Mouse (Mus musculus) kidney, embryonic 16.5 days (tissue): ENCODE results near the gene Dst. TPM values are rescaled to one million over a fixed set of nuclear protein-coding genes. Genes with fewer than 3 reads are reported as not detected.

Experiments
- ATAC-seq: fragments of 200-750 bp; cut with Nextera tagmentation; 2 replicates; pipeline ENCODE4 v1.8.0; 2017; ENCODE audit warnings: moderate TSS enrichment; ENCODE audit not compliant: low FRiP score, low TSS enrichment
- H3K27ac ChIP-seq: fragments of 300-500 bp; sonication (generic); 2 replicates; pipeline ENCODE4 v1.5.1; 2014; ENCODE audit warnings: low read length
- H3K27me3 ChIP-seq: fragments of 300-500 bp; sonication (generic); 2 replicates; pipeline ENCODE4 v1.6.1; 2014; ENCODE audit warnings: low read length, control low read depth, mixed read lengths; ENCODE audit not compliant: insufficient read depth
- H3K36me3 ChIP-seq: fragments of 300-500 bp; sonication (generic); 2 replicates; pipeline ENCODE4 v1.6.1; 2014; ENCODE audit warnings: low read length, control low read depth, mixed read lengths; ENCODE audit not compliant: insufficient read depth
- H3K4me1 ChIP-seq: fragments of 300-500 bp; sonication (generic); 2 replicates; pipeline ENCODE4 v1.6.1; 2014; ENCODE audit warnings: low read length, control low read depth, mixed read lengths; ENCODE audit not compliant: insufficient read depth
- H3K4me2 ChIP-seq: fragments of 300-500 bp; sonication (generic); replicated peaks from 2 replicates; pipeline ENCODE4 v1.6.1; 2014; ENCODE audit warnings: low read depth, low read length
- H3K4me3 ChIP-seq: fragments of 300-500 bp; sonication (generic); 2 replicates; pipeline ENCODE4 v1.5.1; 2014; ENCODE audit warnings: mild to moderate bottlenecking, low read length
- H3K9ac ChIP-seq: fragments of 300-500 bp; sonication (generic); replicated peaks from 2 replicates; pipeline ENCODE4 v1.6.1; 2014; ENCODE audit warnings: low read length
- H3K9me3 ChIP-seq: fragments of 300-500 bp; sonication (generic); 2 replicates; pipeline ENCODE4 v1.6.1; 2016; ENCODE audit warnings: low read length, control low read depth
- WGBS: fragments of 180-500 bp; shearing (Covaris S2); extraction: QIAGEN DNeasy Blood & Tissue Kit; methylation state at CpG from one replicate; pipeline ENCODE4 v1.1.7; 2014; 5-methylcytosine and 5-hydroxymethylcytosine counted together
- polyA plus RNA-seq: library from polyadenylated mRNA; unstranded; fragments of >200 nt; fragmentation: Nextera tagmentation; extraction: Ambion mirVana; gene quantifications from 2 replicates; pipeline ENCODE4 v1.2.1, GENCODE M21; 2015

Dst gene
- polyA plus RNA-seq, 1 experiment from 2014 or later: 23.4 TPM

DNA sequence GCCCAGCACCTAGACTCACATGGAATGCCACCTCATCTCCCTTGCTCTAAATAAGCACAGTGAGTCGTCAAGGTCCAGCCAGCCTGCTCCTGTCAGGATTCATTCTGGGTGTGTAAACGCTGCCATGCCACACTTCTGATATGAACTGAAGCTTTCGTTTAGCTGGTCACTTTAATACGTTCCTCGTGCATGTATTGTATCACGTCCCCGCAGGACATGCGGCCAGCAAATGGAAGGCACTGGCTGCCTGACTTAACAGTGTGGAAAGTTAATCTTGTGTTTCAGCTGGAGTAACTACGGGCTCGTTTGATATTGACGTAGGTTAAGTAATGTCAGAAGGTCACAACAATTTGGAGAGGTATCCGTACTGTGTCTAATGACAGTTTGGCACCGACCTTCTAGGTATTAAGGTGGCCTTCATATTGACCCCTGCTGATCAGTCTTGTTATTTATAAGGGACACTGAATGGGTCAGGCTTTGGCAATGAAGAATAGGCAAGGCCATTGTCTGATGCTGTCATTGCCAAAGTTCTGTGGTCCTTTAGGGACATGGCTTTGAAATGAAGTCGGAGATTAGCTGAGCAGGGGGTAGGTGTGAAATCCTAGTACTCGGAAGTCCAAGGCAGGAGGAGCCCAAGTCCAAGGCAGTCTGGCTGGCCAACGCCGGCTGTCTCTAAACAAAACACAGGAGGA is 122.5 kb downstream of the Dst start:
- no peak overlapping the region for H3K4me3 ChIP-seq
- H3K9ac ChIP-seq: no peak overlapping the region
- H3K4me1 ChIP-seq: peaks cover 30% of the 10 kb centered on the region; the same call in 1 of the 2 replicates
- no peak for ATAC-seq
- no peak overlapping the region for H3K4me2 ChIP-seq
- H3K36me3 ChIP-seq: no peaks in the 10 kb centered on the region
- H3K9me3 ChIP-seq: no peaks in the 10 kb centered on the region
- H3K27ac ChIP-seq: no peak overlapping the region
- WGBS: 51% methylated on average over 17 of the region's 17 CpGs
- no peaks in the 10 kb centered on the region for H3K27me3 ChIP-seq

DNA sequence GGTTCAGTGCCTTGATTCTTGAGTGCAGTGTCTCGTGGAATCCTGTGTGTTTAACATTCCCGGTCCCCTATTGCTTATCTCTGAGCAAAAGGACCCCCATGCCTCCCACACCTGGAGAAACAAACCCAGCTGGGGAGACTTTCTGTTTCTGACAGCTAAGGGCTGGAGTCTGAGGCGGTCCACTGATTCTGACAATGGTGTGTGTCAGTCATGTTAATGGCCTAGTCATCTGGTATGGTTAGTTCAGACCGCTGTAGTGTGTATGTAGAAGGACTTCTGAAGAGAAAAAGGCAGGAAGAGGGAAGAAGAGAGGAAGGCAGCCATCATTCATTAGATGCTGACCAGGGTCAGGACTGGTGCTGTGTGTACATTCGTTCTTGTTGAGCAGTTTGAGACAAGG is 125.0 kb downstream of the Dst start:
- peak; percentile 90 for ATAC-seq
- Histone ChIP-seq H3K4me2 (no peak overlapping the region), H3K9ac (no peak overlapping the region), H3K36me3 (no peaks in the 10 kb centered on the region), H3K4me1 (peaks cover 31% of the 10 kb centered on the region; the same call in 1 of the 2 replicates), H3K27ac (peak overlapping the region; percentile 25), H3K4me3 (no peak overlapping the region), H3K9me3 (no peaks in the 10 kb centered on the region), H3K27me3 (no peaks in the 10 kb centered on the region)
- WGBS: 16% methylated on average over 5 of the region's 5 CpGs

- WGBS: 35% methylated on average over 1 of the region's 1 CpGs
- H3K9me3 ChIP-seq: no peaks in the 10 kb centered on the region
- no peak for ATAC-seq
These were observed 125.5 kb downstream of the Dst start for GRCm38 (mm10) chr1:34033478-34033877.

GRCm38 (mm10) chr1:34033958-34034357 is 125.9 kb downstream of the Dst start:
- Histone ChIP-seq H3K4me2 (no peak overlapping the region), H3K27me3 (no peaks in the 10 kb centered on the region), H3K4me3 (no peak overlapping the region), H3K27ac (no peak overlapping the region), H3K9ac (no peak overlapping the region), H3K36me3 (no peaks in the 10 kb centered on the region), H3K4me1 (peaks cover 31% of the 10 kb centered on the region; the same call in 1 of the 2 replicates), H3K9me3 (no peaks in the 10 kb centered on the region)
- no peak for ATAC-seq
- WGBS: 81% methylated on average over 3 of the region's 3 CpGs

More at GRCm38 (mm10) chr1:34033478-34033877, 125.5 kb downstream of the Dst start:
- H3K4me2 ChIP-seq: no peak overlapping the region
- no peak overlapping the region for H3K9ac ChIP-seq
- H3K27ac ChIP-seq: peak overlapping the region; percentile 25
- H3K4me3 ChIP-seq: no peak overlapping the region
- H3K27me3 ChIP-seq: no peaks in the 10 kb centered on the region
- H3K4me1 ChIP-seq: peaks cover 31% of the 10 kb centered on the region; the same call in 1 of the 2 replicates
- H3K36me3 ChIP-seq: no peaks in the 10 kb centered on the region

DNA sequence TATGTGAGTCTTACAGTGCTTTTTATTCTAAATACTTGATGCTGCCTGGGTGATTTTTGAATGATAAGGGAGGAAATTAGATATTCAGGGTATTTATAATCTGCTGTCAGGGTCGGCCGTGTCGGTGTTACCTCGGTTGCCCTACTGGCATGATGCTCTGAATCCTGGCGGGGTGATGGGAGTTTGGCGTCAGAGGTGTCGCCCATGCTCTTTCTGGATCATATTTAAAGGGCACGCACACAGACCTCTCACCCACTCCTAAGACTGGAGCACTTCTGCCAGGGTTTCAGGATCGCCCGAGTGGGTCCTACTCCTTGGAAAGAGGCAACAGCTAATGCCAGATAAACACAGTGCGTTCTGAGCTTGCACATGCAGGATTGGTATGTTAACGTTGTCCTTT is 128.1 kb downstream of the Dst start:
- H3K4me3 ChIP-seq: no peak overlapping the region
- H3K36me3 ChIP-seq: no peaks in the 10 kb centered on the region
- H3K9ac ChIP-seq: no peak overlapping the region
- WGBS: 67% methylated on average over 12 of the region's 12 CpGs
- no peaks in the 10 kb centered on the region for H3K9me3 ChIP-seq
- no peak overlapping the region for H3K27ac ChIP-seq
- H3K27me3 ChIP-seq: no peaks in the 10 kb centered on the region
- H3K4me1 ChIP-seq: peaks cover 21% of the 10 kb centered on the region
- no peak overlapping the region for H3K4me2 ChIP-seq
- ATAC-seq: no peak

- Histone ChIP-seq H3K36me3 (no peaks in the 10 kb centered on the region), H3K9ac (no peak overlapping the region), H3K4me1 (peaks cover 18% of the 10 kb centered on the region), H3K4me3 (no peak overlapping the region), H3K27me3 (no peaks in the 10 kb centered on the region), H3K4me2 (no peak overlapping the region), H3K27ac (no peak overlapping the region), H3K9me3 (no peaks in the 10 kb centered on the region)
- ATAC-seq: no peak
- WGBS: 88% methylated on average over 7 of the region's 7 CpGs
These were observed 130.5 kb downstream of the Dst start for GRCm38 (mm10) chr1:34038571-34038970.

DNA sequence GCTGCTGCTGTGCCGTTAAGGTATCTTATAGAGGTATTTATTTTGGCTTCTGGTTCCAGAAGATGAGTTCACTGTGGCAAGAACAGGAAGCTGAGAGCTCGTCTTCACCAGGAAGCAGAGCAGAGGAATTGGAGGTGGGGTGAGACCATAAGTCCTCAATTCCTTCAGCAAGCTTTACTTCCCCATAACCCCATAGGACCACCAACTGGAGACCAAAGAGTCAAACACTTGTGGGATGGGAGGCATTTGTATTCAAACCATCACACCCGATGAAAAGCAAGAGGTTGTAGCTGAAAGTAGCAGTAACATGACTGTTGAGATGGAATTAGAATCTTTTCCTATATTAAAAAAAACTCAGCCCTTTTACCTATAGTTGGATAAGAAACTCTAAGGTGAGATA is 132.0 kb downstream of the Dst start:
- no peak for ATAC-seq
- H3K4me3 ChIP-seq: no peak overlapping the region
- no peak overlapping the region for H3K9ac ChIP-seq
- H3K27ac ChIP-seq: no peak overlapping the region
- no peaks in the 10 kb centered on the region for H3K9me3 ChIP-seq
- peaks cover 13% of the 10 kb centered on the region for H3K4me1 ChIP-seq
- no peaks in the 10 kb centered on the region for H3K27me3 ChIP-seq
- 35% methylated on average over 3 of the region's 3 CpGs for WGBS
- H3K36me3 ChIP-seq: no peaks in the 10 kb centered on the region
- no peak overlapping the region for H3K4me2 ChIP-seq

DNA sequence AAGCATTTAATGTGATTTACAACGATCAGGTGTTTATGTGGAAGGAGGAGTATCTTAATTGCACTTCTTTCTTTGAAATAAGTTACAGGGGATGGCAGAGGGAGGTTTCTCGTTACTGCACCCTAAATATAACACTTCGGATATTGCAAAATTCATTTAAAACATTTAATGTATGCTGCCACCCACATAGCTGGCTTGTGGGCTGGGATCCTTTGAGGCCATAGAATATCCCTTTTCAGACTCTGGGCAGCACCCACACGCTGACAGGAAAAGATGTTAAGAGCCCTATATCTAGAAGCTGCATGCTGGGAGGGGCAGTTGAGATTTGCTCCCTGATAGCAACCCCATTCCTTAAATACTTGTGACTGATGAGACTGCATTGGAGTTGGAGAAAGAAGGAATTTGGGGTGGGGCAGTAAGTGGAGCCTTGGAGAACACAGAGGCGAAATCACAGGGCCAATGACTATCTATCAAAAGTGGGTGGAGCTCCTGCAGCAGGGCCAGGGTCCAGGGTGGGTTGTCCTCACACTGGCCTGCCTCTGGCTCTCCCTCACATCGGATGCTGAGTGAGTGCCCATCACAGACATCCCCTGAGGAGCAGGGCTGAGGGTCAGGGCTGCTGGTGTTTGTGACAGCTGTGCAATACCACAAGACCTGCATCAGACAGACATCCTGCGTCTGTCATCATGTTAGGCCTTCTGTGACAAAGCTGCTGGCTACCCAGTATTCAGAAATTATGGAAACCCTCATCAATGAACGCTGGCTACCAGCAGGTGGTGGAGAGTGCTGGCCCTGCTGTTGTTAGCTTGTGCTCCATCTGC is 133.1 kb downstream of the Dst start:
- H3K36me3 ChIP-seq: no peaks in the 10 kb centered on the region
- no peak overlapping the region for H3K4me2 ChIP-seq
- no peaks in the 10 kb centered on the region for H3K9me3 ChIP-seq
- no peak overlapping the region for H3K9ac ChIP-seq
- peak overlapping the region; percentile 5; the same call in 1 of the 2 replicates for H3K27ac ChIP-seq
- peaks cover 8% of the 10 kb centered on the region for H3K4me1 ChIP-seq
- no peak overlapping the region for H3K4me3 ChIP-seq
- 26% methylated on average over 8 of the region's 8 CpGs for WGBS
- peak; percentile 72 for ATAC-seq
- no peaks in the 10 kb centered on the region for H3K27me3 ChIP-seq

DNA sequence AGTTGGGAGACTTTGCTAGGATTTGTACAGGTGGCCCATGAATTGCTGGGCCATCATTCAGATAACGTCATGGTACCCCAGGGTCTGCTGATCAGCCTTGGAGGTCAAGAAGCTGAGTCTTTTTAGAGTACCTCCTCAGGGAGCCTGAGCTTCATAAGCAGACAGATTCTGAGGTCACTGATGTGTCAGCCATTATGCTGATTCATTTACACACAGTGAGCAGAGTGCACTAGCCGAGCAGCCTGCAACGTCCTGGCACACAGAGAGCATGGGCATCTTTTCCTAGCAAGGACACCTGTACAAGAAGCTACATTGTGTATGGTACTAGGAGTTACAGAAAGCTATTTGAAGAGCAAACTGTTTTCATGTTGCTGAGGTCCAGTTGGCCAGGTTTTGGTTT is 134.3 kb downstream of the Dst start:
- H3K36me3 ChIP-seq: no peaks in the 10 kb centered on the region
- H3K4me1 ChIP-seq: peaks cover 8% of the 10 kb centered on the region
- no peaks in the 10 kb centered on the region for H3K27me3 ChIP-seq
- no peak for ATAC-seq
- no peak overlapping the region for H3K9ac ChIP-seq
- no peak overlapping the region for H3K27ac ChIP-seq
- H3K4me2 ChIP-seq: no peak overlapping the region
- no peaks in the 10 kb centered on the region for H3K9me3 ChIP-seq
- H3K4me3 ChIP-seq: no peak overlapping the region
- whole genome bisulfite sequencing: 55% methylated on average over 3 of the region's 3 CpGs

- Histone ChIP-seq H3K4me3 (no peak overlapping the region), H3K4me2 (no peak overlapping the region), H3K36me3 (no peaks in the 10 kb centered on the region), H3K9me3 (no peaks in the 10 kb centered on the region), H3K9ac (no peak overlapping the region), H3K27me3 (no peaks in the 10 kb centered on the region), H3K4me1 (peaks cover 8% of the 10 kb centered on the region), H3K27ac (no peak overlapping the region)
- WGBS: 78% methylated on average over 8 of the region's 8 CpGs
- ATAC-seq: no peak
These were observed 135.3 kb downstream of the Dst start for GRCm38 (mm10) chr1:34043327-34043726.
